Mouse (Mus musculus): ENCODE measurements around the gene Nle1.
"Not testable (repeated sequence)": the region's sequence is repeated elsewhere in the genome, so short reads cannot be mapped to it uniquely, and the experiment has no call there.

DNA sequence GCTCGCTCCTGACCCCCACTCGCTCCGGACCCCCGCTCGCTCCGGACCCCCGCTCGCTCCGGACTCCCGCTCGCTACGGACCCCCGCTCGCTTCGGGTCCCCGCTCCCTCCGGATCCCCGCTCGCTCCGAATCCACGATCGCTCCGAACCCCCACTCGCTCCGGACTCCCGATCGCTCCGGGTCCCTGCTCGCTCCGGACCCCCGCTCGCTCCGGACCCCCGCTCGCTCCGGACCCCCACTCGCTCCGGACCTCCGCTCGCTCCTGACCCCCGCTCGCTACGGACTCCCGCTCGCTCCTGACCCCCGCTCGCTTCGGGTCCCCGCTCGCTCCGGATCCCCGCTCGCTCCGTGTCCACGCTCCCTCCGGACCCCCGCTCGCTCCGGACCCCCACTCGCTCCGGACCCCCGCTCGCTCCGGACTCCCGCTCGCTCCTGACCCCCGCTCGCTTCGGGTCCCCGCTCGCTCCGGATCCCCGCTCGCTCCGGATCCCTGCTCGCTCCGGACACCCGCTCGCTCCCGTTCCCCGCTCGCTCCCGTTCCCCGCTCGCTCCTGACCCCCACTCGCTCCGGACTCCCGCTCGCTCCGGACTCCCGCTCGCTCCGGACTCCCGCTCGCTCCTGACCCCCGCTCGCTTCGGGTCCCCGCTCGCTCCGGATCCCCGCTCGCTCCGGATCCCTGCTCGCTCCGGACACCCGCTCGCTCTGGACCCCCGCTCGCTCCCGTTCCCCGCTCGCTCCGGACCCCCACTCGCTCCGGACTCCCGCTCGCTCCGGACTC, 23.6 kb upstream of the Nle1 start:
- TF ChIP-seq POLR2A, CTCF (IDR thresholded peaks at IDR 0.05; ENCODE audit: insufficient read depth, low read depth, low read length): not testable (repeated sequence)

All from olfactory bulb, adult 2 months (tissue).